Mouse (Mus musculus): ENCODE measurements at regions not wholly inside any gene's neighbourhood (a gene's known extent, or its start where the extent isn't known, plus 50 kb on each side); places are given as distances from the start of the nearest gene placed in this dataset.

GRCm38 (mm10) chr1:184542321-184543115, 189.9 kb downstream of the Hlx start:
- no peak for TF ChIP-seq POLR2A (IDR thresholded peaks at IDR 0.05; ENCODE audit: control insufficient read depth, low read depth, low read length)
- no peak for TF ChIP-seq CTCF (IDR thresholded peaks at IDR 0.05; ENCODE audit: control insufficient read depth, insufficient read depth, insufficient replicate concordance, low read depth, low read length)
